Mouse (Mus musculus) intestine, postnatal 0 days (tissue): Measurements from ENCODE around the gene Mcm2. TPM values are rescaled to one million over a fixed set of nuclear protein-coding genes. Genes with fewer than 3 reads are reported as not detected.

Source experiments
- ATAC-seq: fragments of 200-750 bp; cut with Nextera tagmentation; 2 replicates; pipeline ENCODE4 v1.8.0; 2017; ENCODE audit warnings: mild to moderate bottlenecking, moderate TSS enrichment, moderate library complexity
- H3K27ac ChIP-seq: fragments of 300-500 bp; sonication (generic); 2 replicates; pipeline ENCODE4 v1.5.1; 2014; ENCODE audit warnings: mild to moderate bottlenecking, low read depth, low read length, moderate library complexity
- H3K27me3 ChIP-seq: fragments of 300-500 bp; sonication (generic); replicated peaks from 2 replicates; pipeline ENCODE4 v1.6.1; 2014; ENCODE audit warnings: low read length, mixed read lengths; ENCODE audit not compliant: control insufficient read depth, insufficient read depth
- H3K36me3 ChIP-seq: fragments of 300-500 bp; sonication (generic); 2 replicates; pipeline ENCODE4 v1.6.1; 2014; ENCODE audit warnings: mild to moderate bottlenecking, moderate library complexity; ENCODE audit not compliant: control insufficient read depth, insufficient read depth
- H3K4me1 ChIP-seq: fragments of 300-500 bp; sonication (generic); replicated peaks from 2 replicates; pipeline ENCODE4 v1.6.1; 2014; ENCODE audit warnings: antibody characterized with exemption, low read length, mixed read lengths; ENCODE audit not compliant: control insufficient read depth, insufficient read depth
- H3K4me2 ChIP-seq: fragments of 300-500 bp; sonication (generic); replicated peaks from 2 replicates; pipeline ENCODE4 v1.6.1; 2014; ENCODE audit warnings: low read depth, mild to moderate bottlenecking, moderate library complexity
- H3K4me3 ChIP-seq: fragments of 300-500 bp; sonication (generic); 2 replicates; pipeline ENCODE4 v1.5.1; 2014; ENCODE audit warnings: low read depth, low read length
- H3K9ac ChIP-seq: fragments of 300-500 bp; sonication (generic); 2 replicates; pipeline ENCODE4 v1.6.1; 2014; ENCODE audit warnings: mild to moderate bottlenecking, low read depth, low read length
- H3K9me3 ChIP-seq: fragments of 300-500 bp; sonication (generic); 2 replicates; pipeline ENCODE4 v1.6.1; 2016; ENCODE audit warnings: mixed run types; ENCODE audit not compliant: control insufficient read depth
- CTCF ChIP-seq: sonication (generic); IDR thresholded peaks from 2 replicates; pipeline ENCODE4 v1.5.1; 2016; ENCODE audit warnings: low read depth, mild to moderate bottlenecking, control low read depth, antibody characterized with exemption, moderate library complexity
- WGBS: fragments of 180-500 bp; shearing (Covaris S2); extraction: QIAGEN DNeasy Blood & Tissue Kit; methylation state at CpG from one replicate; pipeline ENCODE4 v1.1.7; 2014; 5-methylcytosine and 5-hydroxymethylcytosine counted together
- polyA plus RNA-seq: library from polyadenylated mRNA; unstranded; fragments of >200 nt; fragmentation: Nextera tagmentation; extraction: Ambion mirVana; gene quantifications from 2 replicates; pipeline ENCODE4 v1.2.1, GENCODE M21; 2015

Mcm2 gene
- polyA plus RNA-seq, 1 experiment from 2014 or later = 33.1 TPM

DNA sequence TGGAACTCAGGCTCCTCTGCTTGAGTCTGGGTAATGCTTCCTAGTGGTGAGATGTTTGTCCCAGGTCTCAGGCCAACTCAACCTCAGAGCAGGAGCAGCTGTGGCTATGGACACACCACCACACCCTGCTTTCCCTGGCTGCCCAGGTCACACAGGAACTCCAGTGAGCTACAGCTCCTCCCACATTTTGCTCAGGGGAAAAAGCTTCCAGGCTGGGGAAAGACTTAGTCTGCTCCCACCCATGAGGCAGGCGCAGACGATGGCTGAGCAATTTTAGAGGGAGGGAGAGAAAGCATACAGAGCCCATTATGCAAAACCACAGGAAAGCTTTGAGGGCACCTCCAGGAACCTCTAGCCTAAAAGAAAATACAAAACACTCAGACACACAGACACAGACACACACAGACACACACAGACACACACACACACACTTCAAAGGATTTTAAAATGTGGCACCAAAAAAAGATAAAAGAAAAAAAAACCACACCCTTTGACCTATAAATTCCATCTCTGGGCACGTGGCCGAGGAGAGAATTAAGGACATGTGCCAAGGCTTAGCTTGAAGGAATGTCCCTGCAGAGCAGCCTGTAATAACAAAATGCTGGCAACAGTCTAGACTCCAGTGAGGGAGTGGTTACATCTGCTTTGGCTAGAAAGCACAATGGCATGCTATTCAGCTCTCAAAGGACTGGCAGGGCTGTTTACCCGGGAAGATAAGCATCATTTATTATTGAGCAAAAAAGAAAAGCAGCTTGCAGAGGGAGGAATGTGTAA lies 26.1 kb upstream of the Mcm2 start:
- Histone ChIP-seq H3K27ac (no peak overlapping the region), H3K4me2 (no peak overlapping the region), H3K4me1 (no peaks in the 10 kb centered on the region; the same call in 1 of the 2 replicates), H3K27me3 (no peaks in the 10 kb centered on the region), H3K4me3 (no peak overlapping the region), H3K9me3 (no peaks in the 10 kb centered on the region), H3K9ac (no peak overlapping the region), H3K36me3 (no peaks in the 10 kb centered on the region)
- TF ChIP-seq CTCF = no peak
- WGBS = 15% methylated on average over 5 of the region's 5 CpGs
- peak; percentile 57 for ATAC-seq

- H3K27ac ChIP-seq = no peak overlapping the region
- ATAC-seq = no peak
- no peak overlapping the region for H3K9ac ChIP-seq
- no peaks in the 10 kb centered on the region for H3K4me1 ChIP-seq
- TF ChIP-seq CTCF = no peak
- no peaks in the 10 kb centered on the region for H3K36me3 ChIP-seq
- no peaks in the 10 kb centered on the region for H3K9me3 ChIP-seq
- H3K4me2 ChIP-seq = no peak overlapping the region
- H3K27me3 ChIP-seq = no peaks in the 10 kb centered on the region
- no peak overlapping the region for H3K4me3 ChIP-seq
- WGBS = 88% methylated on average over 8 of the region's 8 CpGs
These were observed 20.2 kb upstream of the Mcm2 start for GRCm38 (mm10) chr6:88918802-88919201.

DNA sequence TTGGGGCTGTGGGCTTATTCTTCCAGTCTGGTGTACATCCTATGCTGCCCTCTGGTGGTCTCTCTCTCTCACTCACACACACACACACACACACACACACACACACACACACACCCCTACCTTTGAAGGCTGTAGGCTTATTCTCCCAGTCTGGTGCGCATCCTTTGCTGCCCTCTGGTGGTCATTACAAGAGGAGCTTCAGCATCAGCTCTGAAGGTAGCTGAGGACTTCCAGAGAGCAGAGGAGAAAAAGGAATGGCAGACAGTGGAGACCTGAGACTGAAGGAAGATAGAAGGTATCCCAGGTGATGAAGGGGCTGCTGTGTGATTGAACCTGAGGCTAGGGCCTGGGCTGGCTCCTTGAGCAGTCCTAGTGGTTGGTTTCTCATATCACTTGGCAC lies 17.6 kb upstream of the Mcm2 start:
- TF ChIP-seq CTCF = peak; percentile 89
- Histone ChIP-seq H3K36me3 (peaks cover 14% of the 10 kb centered on the region; the same call in 1 of the 2 replicates), H3K27me3 (no peaks in the 10 kb centered on the region), H3K9me3 (no peaks in the 10 kb centered on the region), H3K4me3 (no peak overlapping the region), H3K4me2 (no peak overlapping the region), H3K9ac (no peak overlapping the region), H3K4me1 (no peaks in the 10 kb centered on the region), H3K27ac (no peak overlapping the region)
- WGBS = 77% methylated on average over 1 of the region's 1 CpGs
- no peak for ATAC-seq

- WGBS = 81% methylated on average over 4 of the region's 4 CpGs
These were observed 16.9 kb upstream of the Mcm2 start for GRCm38 (mm10) chr6:88915510-88915909.

GRCm38 (mm10) chr6:88914799-88915198 lies 16.2 kb upstream of the Mcm2 start:
- no peak overlapping the region for H3K4me2 ChIP-seq
- no peaks in the 10 kb centered on the region for H3K27me3 ChIP-seq
- H3K9ac ChIP-seq = no peak overlapping the region
- no peak for TF ChIP-seq CTCF
- H3K4me3 ChIP-seq = no peak overlapping the region
- H3K4me1 ChIP-seq = no peaks in the 10 kb centered on the region
- no peak for ATAC-seq
- peaks cover 27% of the 10 kb centered on the region for H3K36me3 ChIP-seq
- no peaks in the 10 kb centered on the region for H3K9me3 ChIP-seq
- 68% methylated on average over 5 of the region's 5 CpGs for WGBS
- H3K27ac ChIP-seq = no peak overlapping the region

More at GRCm38 (mm10) chr6:88915510-88915909, 16.9 kb upstream of the Mcm2 start:
- no peak overlapping the region for H3K4me2 ChIP-seq
- H3K27ac ChIP-seq = no peak overlapping the region
- H3K9me3 ChIP-seq = no peaks in the 10 kb centered on the region
- peaks cover 20% of the 10 kb centered on the region for H3K36me3 ChIP-seq
- no peak for TF ChIP-seq CTCF
- H3K27me3 ChIP-seq = no peaks in the 10 kb centered on the region
- H3K4me1 ChIP-seq = no peaks in the 10 kb centered on the region
- no peak for ATAC-seq
- no peak overlapping the region for H3K9ac ChIP-seq
- no peak overlapping the region for H3K4me3 ChIP-seq

DNA sequence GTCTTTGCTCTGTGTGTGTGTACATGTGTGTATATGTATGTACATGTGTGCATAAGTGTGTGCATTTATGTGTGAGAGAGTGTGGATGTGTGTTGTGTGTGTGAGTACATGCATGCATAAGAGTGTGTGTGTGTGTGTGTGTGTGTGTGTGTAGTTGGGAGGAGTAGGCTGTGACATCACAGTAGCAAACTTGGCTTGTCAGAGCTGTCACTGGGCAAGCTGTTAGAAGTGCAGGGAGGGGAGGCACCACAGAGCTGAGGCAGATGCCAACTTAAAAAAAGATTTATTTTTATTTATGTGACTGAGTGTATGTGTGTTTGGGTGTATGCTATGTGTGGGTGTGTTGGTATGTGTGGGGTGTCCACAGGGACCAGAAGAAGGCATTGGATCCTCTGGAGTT lies 14.9 kb upstream of the Mcm2 start:
- Histone ChIP-seq H3K9me3 (no peaks in the 10 kb centered on the region), H3K4me1 (no peaks in the 10 kb centered on the region), H3K4me2 (no peak overlapping the region), H3K27me3 (no peaks in the 10 kb centered on the region), H3K4me3 (no peak overlapping the region), H3K9ac (no peak overlapping the region), H3K27ac (no peak overlapping the region), H3K36me3 (peaks cover 35% of the 10 kb centered on the region)
- ATAC-seq = no peak
- TF ChIP-seq CTCF = no peak

- Histone ChIP-seq H3K9me3 (no peaks in the 10 kb centered on the region), H3K27ac (no peak overlapping the region), H3K4me1 (no peaks in the 10 kb centered on the region), H3K36me3 (peaks cover 39% of the 10 kb centered on the region), H3K4me3 (no peak overlapping the region), H3K9ac (no peak overlapping the region), H3K27me3 (no peaks in the 10 kb centered on the region), H3K4me2 (no peak overlapping the region)
- no peak for ATAC-seq
- WGBS = 81% methylated on average over 4 of the region's 4 CpGs
- no peak for TF ChIP-seq CTCF
These were observed 14.4 kb upstream of the Mcm2 start for GRCm38 (mm10) chr6:88913022-88913421.
